Mouse (Mus musculus) urinary bladder, postnatal 10 days (tissue): ENCODE data around the gene BC052040.

ENCODE experiments used
- DNase-seq: peaks from one replicate; pipeline ENCODE4 v3.0.0; 2022; ENCODE audit warnings: low spot score

BC052040 gene

GRCm38 (mm10) chr2:115702610-115703009, 121.1 kb downstream of the BC052040 start:
- no peak for DNase-seq

- DNase-seq = no peak
These were observed 136.0 kb downstream of the BC052040 start for GRCm38 (mm10) chr2:115717535-115717934.

GRCm38 (mm10) chr2:115717980-115718379, 136.5 kb downstream of the BC052040 start:
- DNase-seq = no peak

- no peak for DNase-seq
These were observed 141.9 kb downstream of the BC052040 start for GRCm38 (mm10) chr2:115723452-115723851.

- DNase-seq = no peak
These were observed 142.7 kb downstream of the BC052040 start for GRCm38 (mm10) chr2:115724216-115724615.

- no peak for DNase-seq
These were observed 143.2 kb downstream of the BC052040 start for GRCm38 (mm10) chr2:115724726-115725125.

GRCm38 (mm10) chr2:115725503-115725902, 144.0 kb downstream of the BC052040 start:
- DNase-seq = no peak

- no peak for DNase-seq
These were observed 144.4 kb downstream of the BC052040 start for GRCm38 (mm10) chr2:115725926-115726325.

- DNase-seq = no peak
These were observed 145.3 kb downstream of the BC052040 start for GRCm38 (mm10) chr2:115726806-115727205.

- DNase-seq = no peak
These were observed 147.1 kb downstream of the BC052040 start for GRCm38 (mm10) chr2:115728627-115729026.

- no peak for DNase-seq
These were observed 149.0 kb downstream of the BC052040 start for GRCm38 (mm10) chr2:115730502-115730901.

- no peak for DNase-seq
These were observed 149.7 kb downstream of the BC052040 start for GRCm38 (mm10) chr2:115731171-115731570.

GRCm38 (mm10) chr2:115732572-115732971, 151.1 kb downstream of the BC052040 start:
- DNase-seq = no peak

GRCm38 (mm10) chr2:115733017-115733692, 151.6 kb downstream of the BC052040 start:
- DNase-seq = no peak

- no peak for DNase-seq
These were observed 153.3 kb downstream of the BC052040 start for GRCm38 (mm10) chr2:115734850-115735249.

GRCm38 (mm10) chr2:115736416-115736815, 154.9 kb downstream of the BC052040 start:
- DNase-seq = no peak

- DNase-seq = no peak
These were observed 156.4 kb downstream of the BC052040 start for GRCm38 (mm10) chr2:115737966-115738365.

- DNase-seq = no peak
These were observed 160.5 kb downstream of the BC052040 start for GRCm38 (mm10) chr2:115742061-115742460.

GRCm38 (mm10) chr2:115747639-115748038, 166.1 kb downstream of the BC052040 start:
- no peak for DNase-seq

- DNase-seq = no peak
These were observed 169.7 kb downstream of the BC052040 start for GRCm38 (mm10) chr2:115751177-115751576.

GRCm38 (mm10) chr2:115757685-115758084, 176.2 kb downstream of the BC052040 start:
- no peak for DNase-seq

- DNase-seq = no peak
These were observed 177.0 kb downstream of the BC052040 start for GRCm38 (mm10) chr2:115758542-115758941.

- no peak for DNase-seq
These were observed 183.2 kb downstream of the BC052040 start for GRCm38 (mm10) chr2:115764595-115765305.
